Mouse (Mus musculus) adrenal gland, postnatal 25 days (tissue): ENCODE data around the gene Sipa1l3. TPM values are rescaled to one million over a fixed set of nuclear protein-coding genes. Genes with fewer than 3 reads are reported as not detected.
A peak's percentile ranks its signal among the peaks of the same experiment; 100 is the strongest.

ENCODE experiments used
- DNase-seq: peaks from one replicate; pipeline ENCODE4 v3.0.0; 2021; ENCODE audit warnings: mixed read lengths
- total RNA-seq: library from RNA; stranded (reverse); gene quantifications from 2 replicates; pipeline ENCODE4 v1.2.3, GENCODE M21; 2021

Gene Sipa1l3
- total RNA-seq, 1 experiment from 2014 or later: 36.3 TPM

DNA sequence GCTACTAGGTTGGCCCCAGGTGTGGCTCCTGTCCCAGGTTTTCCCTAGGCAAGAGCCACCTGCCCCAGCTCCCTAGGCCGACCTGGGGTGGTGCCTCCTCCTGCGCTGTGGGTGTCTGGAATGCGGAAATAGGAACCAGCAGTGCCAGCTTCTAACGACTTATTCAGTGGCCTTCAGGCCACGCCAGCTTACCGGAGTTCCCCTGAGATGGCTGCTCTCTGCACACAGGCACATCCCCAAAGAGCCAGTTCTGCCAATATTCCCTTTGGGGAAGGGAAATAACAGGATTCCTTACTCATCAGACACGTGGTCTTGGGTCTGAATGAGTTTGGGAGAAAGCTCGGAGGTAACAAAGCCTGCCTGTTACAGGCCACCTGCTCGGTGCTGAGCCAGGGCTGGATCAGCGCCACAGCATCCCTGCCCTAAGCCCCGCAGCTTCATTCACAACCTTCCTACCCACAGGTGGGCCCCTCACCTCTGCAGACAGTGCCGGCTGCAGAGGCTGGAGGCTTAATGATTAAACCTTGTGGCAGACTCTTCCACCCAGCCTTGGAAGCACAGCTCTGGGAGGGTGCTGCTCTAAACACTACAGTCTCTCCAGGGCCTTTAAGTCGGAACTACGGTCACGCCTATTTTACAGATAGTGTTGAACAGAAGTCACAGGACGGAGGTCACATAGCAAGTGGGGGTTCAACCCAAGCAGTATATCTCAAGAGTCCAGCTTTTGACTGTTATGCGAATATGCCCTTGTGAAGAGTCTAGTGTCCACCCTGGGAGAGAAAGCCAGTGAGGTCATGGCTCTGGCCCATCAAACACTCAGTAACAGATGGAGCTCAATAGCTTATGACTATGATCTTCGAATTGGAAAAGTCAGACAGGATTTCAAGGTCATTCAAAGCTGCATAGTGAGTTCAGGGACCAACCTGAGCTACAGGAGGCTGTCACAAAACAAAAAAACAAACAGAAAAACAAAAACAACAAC is 12.8 kb downstream of the Sipa1l3 start:
- no peak for DNase-seq

DNA sequence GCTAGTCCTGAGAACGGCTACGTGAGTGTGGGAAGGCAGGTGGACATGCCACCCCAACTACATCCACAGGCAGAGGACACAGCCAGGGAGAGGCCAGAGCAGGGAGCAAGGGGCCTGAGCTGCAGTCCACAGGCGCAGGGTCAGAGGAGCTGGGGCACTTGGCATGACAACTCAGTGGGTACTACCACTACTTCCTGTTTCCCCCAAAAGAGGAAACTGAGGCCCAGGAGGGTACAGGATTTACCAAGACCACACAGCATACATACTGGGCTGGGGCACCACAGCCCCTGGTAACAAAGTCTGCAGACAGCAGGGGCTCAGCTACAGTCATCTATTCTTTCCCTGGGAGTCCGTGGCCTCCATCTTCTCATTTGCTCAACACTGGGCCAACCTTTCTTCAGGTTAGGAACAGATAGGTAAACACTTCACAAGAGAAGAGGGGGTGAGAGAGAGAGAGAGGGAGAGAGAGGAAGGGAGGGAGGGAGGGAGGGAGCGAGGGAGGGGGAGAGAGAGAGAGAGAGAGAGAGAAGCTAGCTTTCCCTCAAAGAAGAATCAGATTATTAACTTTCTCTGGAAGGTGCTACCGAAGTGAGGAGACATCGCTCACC is 13.7 kb downstream of the Sipa1l3 start:
- DNase-seq: no peak

DNA sequence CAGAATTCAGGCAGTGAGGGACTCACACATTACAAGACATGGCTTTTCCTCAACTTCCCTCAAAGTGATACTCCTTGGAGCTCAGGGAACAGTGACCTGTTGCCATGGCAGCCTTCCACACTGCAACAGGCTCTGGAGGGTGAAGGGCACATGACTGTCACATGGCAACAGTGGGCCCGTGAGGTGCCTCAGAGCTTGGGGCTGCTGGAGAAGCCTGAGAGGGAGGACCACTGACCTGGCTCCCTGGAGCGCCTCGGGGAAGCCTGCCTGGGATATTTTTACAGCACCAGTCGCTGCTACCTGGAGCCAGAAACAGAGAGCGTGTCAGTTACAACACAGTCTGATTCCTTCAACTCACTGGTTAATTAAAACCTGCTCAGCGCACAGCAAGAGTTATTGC is 14.8 kb downstream of the Sipa1l3 start:
- DNase-seq: no peak

DNA sequence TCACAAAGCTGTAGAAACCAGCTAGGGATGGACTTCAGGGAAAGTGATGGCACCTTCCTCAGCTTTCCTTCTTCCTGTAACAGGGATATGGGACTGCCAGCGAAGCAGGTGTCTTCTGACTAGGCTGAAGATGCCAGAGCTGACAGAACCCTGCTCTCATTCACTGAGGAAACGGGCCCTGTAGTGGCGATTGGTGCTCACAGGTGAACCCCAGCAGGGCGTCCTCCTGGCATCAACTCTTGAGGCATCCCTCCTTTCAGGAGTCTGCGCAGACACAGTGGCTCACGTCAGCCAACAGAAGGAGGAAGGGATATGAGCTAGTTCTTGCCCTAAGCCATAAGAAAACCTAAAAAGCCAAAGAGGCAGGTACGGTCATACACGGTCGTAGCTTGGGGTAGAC is 17.2 kb downstream of the Sipa1l3 start:
- no peak for DNase-seq

DNA sequence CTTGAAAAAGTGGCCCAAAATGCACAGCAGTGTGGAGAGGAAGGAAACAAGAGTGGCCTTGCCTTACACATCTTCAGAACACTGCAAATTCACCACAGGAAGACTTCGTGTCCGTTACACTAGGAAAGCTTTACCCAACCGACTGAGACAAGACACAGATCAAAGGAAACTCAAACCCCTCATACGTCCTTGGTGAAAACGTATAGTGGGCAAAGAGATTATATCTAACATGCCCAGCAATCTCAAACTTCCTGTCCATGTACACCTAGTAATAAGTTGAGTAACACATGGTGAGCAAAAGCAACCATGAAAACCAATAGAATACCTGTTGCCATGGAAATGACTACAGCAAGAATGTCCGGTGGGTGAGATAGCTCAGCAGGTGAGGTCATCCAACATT is 19.4 kb downstream of the Sipa1l3 start:
- no peak for DNase-seq

DNA sequence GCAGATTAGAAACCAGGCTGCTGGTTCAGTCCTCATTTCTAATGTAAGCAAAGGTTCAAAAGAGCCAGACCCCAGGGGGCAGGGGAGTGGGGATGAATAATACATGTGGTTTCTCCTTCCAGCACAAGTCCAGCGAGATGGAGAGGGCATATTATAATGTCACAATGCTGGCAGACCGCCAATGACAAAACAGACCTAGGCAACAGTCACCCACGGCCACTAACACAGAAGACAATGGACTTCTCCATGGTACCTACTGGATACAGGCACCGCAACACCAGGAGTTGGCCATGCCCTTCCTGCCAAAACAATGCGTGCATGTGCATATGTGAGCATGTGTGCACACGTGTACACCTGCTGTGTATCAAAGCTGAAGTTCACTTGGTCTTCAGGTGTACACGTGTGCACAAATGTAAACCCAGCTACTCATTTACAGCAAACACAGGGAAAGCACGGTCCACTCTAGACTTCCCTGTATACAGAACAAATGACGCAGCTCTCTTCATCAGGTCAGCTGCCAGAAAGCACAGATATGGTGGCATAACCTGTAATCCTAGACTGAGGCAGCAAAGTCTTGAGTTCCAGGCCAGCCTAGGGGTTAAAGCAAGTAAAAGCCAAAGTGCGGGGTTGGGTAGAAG is 21.4 kb downstream of the Sipa1l3 start:
- peak; percentile 65 for DNase-seq

DNA sequence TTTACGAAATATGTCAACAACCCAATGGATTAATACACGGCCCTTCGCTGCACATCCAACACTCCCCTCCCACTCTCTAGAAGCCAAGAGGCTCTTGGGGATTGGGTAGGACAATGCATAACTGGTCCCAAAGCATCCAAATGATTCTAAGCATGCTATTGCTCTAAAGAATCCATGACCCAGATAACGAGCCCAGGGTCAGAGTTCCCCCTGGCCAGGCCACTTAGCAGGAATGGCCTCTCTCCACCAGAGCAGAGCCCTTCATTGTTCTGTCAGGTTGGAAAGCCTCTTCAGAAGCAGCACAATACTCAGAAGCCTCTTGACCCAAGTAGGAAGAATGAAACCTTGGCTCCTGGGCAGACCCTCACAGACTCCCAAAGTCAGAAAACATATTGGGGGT is 22.1 kb downstream of the Sipa1l3 start:
- no peak for DNase-seq

DNA sequence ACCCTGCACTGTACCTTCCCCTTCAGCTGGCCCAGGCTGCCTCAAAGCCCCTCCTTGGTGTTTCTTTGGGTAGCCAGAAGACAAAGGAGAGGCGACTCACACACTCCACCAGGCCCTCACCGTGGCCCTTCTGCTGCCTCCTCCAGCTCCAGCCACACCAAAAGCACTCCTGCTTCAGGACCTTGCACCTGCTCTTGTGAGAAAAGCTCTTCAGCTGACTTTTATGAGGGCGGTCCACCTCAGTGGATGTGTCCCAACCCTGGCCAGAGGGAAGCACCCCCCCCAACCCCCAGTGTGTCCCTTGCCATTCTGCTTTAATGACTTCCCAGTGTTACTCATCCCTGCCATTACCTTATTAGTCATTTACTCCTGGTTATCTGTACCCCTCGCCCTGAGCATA is 22.6 kb downstream of the Sipa1l3 start:
- no peak for DNase-seq

DNA sequence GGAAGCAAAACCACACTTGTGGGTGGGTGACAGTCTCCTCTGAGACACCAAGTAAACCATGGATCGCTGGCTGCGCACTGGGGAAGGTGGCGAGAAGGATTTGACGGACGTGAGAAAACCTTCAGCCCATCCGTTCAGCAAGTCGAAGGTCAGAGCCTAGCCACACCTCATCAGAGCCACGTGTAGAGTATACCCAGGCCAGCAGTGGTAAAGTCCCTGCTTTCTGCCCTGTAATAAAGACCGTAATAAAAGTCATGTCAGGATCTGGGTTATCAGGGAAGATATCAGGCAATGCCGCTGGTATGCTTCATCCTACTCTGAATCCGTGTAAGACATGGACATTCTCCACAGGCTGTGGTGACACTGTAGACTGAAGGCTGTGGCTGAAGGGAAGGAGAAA is 23.6 kb downstream of the Sipa1l3 start:
- no peak for DNase-seq

DNA sequence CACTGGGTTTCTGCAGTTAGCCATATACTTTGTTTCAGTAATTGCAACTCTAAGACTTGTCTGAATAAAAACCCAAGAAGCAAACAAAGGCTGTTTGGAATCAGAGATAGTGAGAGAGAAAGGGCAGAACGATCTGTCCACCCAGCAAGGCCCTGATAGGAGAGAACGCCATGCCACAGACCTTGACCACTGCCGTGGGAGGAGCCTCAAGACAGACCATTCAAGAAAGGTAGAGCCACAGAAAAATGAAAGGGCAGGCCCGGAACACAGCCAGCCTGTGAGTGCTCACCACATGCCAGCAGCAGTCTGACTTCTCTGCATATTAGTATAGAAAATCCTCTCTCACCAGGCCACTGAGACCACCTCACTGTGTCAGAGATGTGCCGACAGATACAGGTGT is 24.4 kb downstream of the Sipa1l3 start:
- no peak for DNase-seq

DNA sequence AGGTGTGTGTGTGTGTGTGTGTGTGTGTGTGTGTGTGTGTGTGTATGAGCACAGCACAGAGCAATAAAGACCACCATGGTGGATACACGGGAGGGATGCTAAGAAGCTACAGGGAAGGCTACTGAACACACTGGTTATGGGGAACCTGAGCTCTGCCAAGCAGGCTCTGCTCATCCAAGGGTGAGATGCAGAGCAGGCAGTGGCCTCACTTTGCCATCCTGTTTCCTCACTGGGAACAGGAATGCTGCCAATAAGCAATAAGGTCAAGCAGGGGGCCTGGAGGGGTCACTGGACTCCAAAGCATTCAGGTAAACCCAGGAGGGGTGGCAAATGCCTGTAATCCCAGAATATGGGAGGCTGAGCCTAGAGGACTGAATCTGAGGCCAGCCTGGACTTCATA is 25.4 kb downstream of the Sipa1l3 start:
- no peak for DNase-seq

DNA sequence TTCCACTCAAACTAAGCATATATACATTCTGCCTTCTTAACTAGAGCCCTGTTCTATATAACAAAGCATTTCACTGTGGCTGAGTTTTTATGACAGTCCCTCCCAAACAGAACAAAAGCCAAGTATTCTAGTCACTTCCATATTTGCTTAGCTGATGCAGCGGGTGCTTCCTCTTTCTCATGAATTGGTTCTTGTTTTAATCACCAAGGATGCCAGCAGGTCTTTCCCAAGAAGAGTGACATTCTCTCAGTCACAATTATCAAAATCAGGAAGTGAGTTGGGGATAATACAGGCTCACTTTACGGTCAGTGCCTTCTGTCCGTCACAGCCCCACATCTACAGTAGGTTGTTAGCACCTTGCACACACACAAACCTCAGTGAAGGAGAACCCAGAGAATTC is 26.6 kb downstream of the Sipa1l3 start:
- DNase-seq: no peak

DNA sequence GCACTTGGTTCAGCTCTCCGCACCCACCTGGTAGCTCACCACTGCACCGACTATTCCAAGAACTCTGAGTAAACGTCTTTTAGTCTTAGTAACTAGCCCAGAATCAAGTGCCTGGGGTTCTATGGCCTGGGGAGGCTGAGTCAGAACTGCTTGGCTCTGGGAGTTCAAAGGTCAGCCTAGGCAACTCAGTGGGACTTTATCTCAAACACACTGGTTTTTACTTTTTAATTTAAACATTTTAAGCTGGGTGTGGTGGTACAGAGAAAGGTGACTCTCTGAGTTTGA is 27.0 kb downstream of the Sipa1l3 start:
- no peak for DNase-seq

DNA sequence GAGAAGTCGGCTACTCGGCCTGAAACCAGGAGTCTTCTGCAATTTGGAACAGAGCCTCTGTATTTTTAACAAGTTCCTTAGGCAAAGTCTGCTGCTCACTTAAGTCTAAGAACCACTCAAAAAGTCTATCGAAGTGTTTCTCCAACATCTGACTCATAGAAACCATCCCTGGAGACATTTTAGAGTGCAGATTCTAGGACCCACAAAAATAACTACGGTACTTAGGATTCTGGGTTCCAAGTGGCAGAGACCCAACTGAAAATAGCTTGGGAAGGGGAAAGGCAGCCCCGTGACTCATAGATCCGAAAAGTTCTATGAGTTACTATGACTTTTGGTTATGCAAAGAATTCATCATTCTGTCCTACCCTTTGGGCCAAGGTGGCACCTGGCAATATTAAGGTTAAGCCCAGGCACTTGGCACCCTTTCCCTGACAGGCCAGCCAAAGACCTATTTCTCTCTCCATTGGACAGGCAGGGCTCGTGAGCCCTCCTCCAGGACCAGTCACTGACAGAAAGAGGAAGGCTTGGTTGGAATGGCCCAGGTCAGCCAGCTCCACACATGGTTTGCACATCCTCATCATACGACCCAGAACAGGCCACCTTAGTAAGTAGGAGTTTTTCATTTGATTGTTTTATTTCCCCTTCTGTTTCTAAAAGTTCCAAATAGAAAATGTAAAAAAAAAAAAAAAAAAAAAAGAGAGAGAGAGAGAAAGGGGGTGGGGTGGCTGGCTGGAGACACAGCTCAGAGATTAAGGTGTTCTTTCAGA is 27.6 kb downstream of the Sipa1l3 start:
- no peak for DNase-seq

DNA sequence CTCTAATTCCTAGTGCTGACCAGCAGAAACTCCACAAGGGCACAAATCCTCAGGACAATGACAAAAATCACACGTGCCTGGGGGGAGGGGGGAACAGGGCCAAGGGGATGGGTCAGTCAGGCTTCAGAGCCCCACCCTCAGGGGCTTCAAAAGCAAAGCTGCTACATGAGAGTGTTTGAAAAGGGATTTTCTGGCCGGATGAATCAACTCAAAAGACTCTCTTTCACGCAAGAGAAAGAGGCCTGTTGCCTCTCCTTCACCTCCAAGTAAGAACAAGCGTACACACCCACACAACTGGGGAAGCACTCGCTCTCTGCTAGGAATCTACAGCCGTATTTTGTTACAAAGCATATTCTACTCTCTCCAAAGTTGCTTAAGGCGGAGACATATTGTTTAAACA is 28.6 kb downstream of the Sipa1l3 start:
- DNase-seq: no peak

DNA sequence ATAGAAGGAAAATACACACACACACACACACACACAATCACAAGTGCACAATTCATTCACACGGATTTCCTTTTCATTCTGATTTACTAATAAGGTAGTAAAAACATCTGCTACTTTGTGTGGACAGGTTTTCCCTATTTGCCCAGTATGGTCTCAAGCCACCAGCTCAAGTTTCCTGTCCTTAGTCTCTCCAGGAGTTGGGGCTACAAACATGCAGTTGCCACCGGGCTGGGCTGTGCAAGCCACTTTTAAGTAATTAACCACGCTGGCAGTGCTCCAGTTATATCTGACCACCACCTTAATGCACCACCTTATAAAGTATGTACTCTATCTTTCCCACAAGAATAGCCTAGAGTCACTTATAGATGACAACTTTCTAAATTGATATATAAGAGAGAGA is 29.1 kb downstream of the Sipa1l3 start:
- DNase-seq: no peak

DNA sequence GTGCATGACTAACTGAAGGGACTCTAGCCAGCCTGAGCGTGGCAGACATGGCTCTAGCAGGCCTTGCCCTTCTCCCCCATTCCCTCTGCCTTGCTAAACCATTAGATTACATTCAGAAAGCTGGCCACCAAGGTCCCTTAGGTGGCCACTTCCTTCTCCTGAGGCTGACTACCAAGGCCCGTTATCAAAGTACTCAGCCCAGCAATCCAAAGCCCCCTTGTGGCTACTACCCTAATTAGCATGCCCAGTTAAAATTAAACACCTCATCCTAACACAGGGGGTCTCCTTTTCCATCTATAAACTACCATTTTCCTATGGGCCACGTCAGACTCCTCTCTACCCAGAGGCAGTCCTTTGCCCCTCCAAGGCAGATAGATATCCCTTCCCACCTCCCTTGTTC is 31.7 kb downstream of the Sipa1l3 start:
- DNase-seq: no peak

DNA sequence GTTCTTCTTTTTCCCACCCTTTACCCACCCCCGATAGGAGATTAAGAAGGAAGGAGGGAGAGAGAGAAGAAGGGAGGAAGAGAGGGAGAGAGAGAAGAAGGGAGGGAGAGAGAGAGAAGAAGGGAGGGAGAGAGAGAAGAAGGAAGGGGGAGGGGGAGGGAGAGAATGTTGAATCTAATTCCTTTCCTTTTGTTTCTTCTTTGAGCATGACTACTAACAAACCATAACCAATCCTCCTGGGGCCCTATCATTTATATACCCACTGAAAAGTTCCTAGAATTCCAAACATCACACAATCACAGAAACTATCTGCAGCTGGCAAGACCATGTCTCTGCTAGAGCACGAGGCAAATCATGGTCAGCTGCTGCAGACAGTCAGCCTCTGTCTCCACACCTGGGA is 32.7 kb downstream of the Sipa1l3 start:
- no peak for DNase-seq

DNA sequence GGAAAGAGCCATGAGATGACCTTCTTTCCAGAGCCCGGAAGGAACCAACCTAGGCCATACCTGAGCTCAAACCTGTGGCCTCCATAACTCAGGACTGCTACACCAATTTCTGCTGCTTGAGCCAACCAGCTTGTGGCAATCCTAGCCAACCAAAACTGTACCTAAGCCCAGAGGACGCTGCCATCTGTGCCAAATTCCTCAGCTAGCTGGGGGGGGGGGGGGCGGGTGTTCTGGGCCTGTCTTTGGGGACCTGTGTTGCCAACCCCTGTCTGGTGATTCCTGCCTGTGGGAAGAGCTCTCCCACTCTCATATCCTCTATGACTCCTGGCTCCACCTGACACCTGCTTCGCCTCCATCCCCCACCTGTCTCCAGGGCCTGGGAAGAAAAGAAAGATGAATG is 34.9 kb downstream of the Sipa1l3 start:
- no peak for DNase-seq

DNA sequence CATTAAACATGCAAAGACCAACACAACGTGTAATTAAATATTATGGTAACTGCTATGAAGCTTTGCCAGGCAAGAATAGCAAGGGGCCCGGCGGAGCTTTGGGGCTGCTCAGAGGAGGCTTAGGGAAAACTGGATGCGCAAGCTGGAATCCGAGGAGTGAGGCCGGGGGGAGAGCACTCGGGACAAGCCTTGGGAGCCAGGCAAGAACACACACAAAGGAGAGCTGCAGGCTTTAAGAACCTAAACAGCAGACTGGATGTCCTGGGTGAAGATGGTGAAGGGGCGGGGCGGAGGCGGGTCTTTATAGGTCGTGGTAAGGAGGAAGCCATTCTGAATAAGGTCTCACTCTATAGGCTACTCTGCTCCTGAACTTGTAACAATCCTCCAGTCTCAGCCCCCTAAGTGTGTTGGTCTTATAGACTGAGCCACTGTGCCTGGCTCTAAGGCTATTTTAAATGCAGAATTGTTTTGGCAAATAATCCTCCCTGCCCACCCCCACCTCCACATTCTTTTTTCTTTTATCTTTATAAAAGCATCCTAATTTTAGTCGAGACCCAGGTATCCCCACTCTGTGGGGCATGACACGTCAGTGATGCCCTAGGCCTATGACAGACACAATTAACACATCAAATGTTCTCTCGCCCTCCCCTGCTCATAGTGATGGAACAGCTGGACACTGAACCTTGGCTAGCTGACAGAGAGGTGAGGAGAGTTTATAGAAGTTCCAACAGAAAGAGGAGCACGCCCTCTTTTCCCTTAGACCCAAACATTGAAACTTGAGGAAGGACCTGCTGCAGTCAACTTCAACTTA is 36.9 kb downstream of the Sipa1l3 start:
- DNase-seq: no peak

DNA sequence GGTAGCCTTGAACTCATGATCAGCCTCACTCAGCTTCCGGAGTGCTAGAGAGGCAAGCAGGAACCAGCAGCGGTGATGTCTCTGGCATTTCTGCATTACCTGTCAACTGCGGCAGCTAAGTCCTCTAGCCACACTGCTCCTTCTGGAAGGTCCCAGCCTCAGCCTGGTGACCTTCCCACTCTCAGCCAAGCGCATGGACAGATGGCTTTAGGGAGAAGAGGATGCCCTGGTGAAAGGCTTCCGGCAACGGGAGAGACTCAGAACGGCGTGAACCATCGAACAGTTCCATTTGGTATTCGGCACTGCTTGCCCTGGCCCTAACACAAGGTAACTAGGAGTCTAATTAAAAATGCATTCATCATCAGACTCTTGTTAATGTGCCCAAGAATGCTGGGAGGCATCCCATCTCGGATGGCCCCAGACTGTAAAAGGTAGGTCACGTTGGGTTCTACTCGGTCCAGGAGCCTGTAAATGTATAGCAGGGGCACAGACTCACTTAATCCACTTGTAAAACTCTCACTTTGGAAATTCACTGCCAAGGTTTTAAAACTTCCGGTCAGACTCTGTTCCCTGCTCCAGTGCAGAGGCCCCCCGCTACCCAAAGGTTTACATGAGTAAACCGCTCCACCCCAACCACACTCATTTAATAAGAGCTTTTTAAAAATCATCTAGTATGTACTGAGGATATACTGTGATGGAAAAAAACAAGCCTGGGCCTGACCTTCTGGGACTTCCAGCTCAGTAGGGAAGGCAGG is 37.7 kb downstream of the Sipa1l3 start:
- DNase-seq: no peak
